In the genomic region with DNA sequence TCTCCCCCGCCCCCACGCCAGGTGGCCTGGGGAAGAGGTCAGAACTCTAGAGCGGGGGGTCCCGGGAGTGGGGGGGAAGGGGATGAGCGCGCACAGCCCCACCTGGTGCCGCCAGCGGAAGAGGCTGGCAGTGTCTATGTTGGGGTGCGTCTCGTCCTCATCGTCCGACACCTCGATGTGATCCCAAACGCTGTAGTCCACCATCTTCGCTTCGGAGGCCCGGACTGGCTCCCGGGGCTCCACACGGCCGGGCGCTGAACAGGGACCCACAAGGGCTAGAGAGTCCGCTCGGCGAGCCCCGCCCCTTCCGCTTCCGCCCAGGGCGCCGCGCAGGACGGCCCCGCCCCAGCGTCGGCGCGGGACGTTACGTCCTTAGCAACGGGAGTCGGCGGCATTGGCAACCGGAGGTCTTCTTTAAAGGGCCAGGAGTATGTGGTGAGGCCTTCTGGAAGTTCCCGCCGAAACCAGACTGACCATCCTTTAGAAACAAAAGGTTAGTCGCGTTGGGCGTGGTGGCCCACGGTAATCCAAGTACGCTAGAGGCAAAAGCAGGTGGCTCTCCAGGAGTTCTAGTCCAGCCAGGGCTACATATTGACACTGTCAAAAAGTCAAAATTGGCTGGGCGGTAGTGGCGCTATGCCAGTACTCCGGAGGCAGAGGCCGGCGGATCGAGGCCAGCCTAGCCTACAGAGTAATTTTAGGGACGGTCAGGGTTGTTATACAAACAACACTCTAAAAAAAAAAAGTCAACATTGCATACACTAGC, we compare ENCODE assay signal across 8 mouse cellular contexts. TPM values are rescaled to one million over a fixed set of nuclear protein-coding genes. Genes with fewer than 3 reads are reported as not detected.
A peak's percentile ranks its signal among the peaks of the same experiment; 100 is the strongest.
DNase-seq lines count a peak whose midpoint lies in the region; ATAC-seq lines count a peak whose summit lies in the region.

A gene (minus strand): TSS at position 329 of the 766 bp plus-strand sequence.

- no peaks in the 10 kb centered on the region for H3K27me3 ChIP-seq in megakaryocyte, embryonic 14.5 days (replicated peaks)

- H3K4me1 ChIP-seq in megakaryocyte, embryonic 14.5 days, result peaks cover 76% of the 10 kb centered on the region

- H3K9me3 ChIP-seq in megakaryocyte, embryonic 14.5 days, result no peaks in the 10 kb centered on the region

- peak; percentile 75 for ATAC-seq in common myeloid progenitor, adult 5-6 weeks (replicated peaks; ENCODE audit: low read depth, poor library complexity, severe bottlenecking)

- peaks cover 35% of the 10 kb centered on the region for H3K36me3 ChIP-seq in megakaryocyte, embryonic 14.5 days (replicated peaks; ENCODE audit: low read length)

- peak; percentile 98 for DNase-seq in ZHBTc4 (ENCODE audit: low read depth, low spot score)
- peak; percentile 92 to 93 for DNase-seq in gastrocnemius, adult 8-10 months (ENCODE audit: low spot score in 2 of 2)
- peak; percentile 68 for DNase-seq in hindlimb bud, embryonic 11.5 days (ENCODE audit: extremely low spot score, low read depth, low spot score)
- DNase-seq in left cerebral cortex, adult 8-10 months (ENCODE audit: low spot score in 2 of 2), result peak; percentile 83 to 91
- DNase-seq in right cerebral cortex, postnatal 10 days (ENCODE audit: low spot score in 2 of 2), result peak; percentile 95 to 96
- DNase-seq in urinary bladder, postnatal 25 days (ENCODE audit: low spot score), result peak; percentile 90

- peak within 1 kb of the TSS; percentile 100 for H3K4me3 ChIP-seq in megakaryocyte, embryonic 14.5 days (replicated peaks)

RNA-seq across cellular contexts. Expression of the gene that starts here (rescaled TPM):
- total RNA-seq in common myeloid progenitor, adult 5-6 weeks (2017), result 348 and 349 TPM in 2 replicates
- 100 to 1,000 TPM in 3 of 4 experiments, 10 to 100 TPM in 1; 95.0 to 132 (median 111) TPM for total RNA-seq in gastrocnemius, adult 8-10 months (2022)
- 100 to 1,000 TPM; 116 to 150 (median 135) TPM for total RNA-seq in left cerebral cortex, adult 8-10 months (2022)
- 62.5 and 150 TPM in 2 replicates for polyA plus RNA-seq in megakaryocyte, embryonic 14.5 days (2012; ENCODE audit: insufficient read depth, low replicate concordance)

Comparison
In these comparisons a context has a peak if more than half of its experiments do, and no peak if none do; other contexts are left out.
1. Peak in every context shown above with its lines: DNase-seq, ATAC-seq and H3K4me3 ChIP-seq.